11 mouse cellular contexts compared by ENCODE assay signal in genomic region chr2:52901300-52902013, GRCm38 (mm10). TPM values are rescaled to one million over a fixed set of nuclear protein-coding genes. Genes with fewer than 3 reads are reported as not detected.
A peak's percentile ranks its signal among the peaks of the same experiment; 100 is the strongest.
DNase-seq lines count a peak whose midpoint lies in the region; ATAC-seq lines count a peak whose summit lies in the region.
"Had no signal": no experiment of that assay in that cellular context is flagged by ENCODE, and none has a peak within 500 bp of the region (broad histone marks: within the 10 kb centered on the region; RNA-seq: fewer than 3 reads in every experiment).

No protein-coding gene starts in this region.

- no peak overlapping the region for H3K4me2 ChIP-seq in forebrain, embryonic 12.5 days
- no peak overlapping the region for H3K4me2 ChIP-seq in forebrain, embryonic 15.5 days (replicated peaks)

- no peak overlapping the region for H3K9ac ChIP-seq in forebrain, embryonic 12.5 days
- no peak overlapping the region for H3K9ac ChIP-seq in forebrain, embryonic 15.5 days (replicated peaks)

- 85% methylated on average over 6 of the region's 6 CpGs for WGBS in forebrain, embryonic 12.5 days
- 77% methylated on average over 6 of the region's 6 CpGs for WGBS in forebrain, embryonic 15.5 days

- peaks cover 16% of the 10 kb centered on the region for H3K4me1 ChIP-seq in forebrain, embryonic 12.5 days
- peaks cover 35% of the 10 kb centered on the region for H3K4me1 ChIP-seq in forebrain, embryonic 15.5 days

- H3K27ac ChIP-seq in forebrain, embryonic 12.5 days: no peak overlapping the region
- H3K27ac ChIP-seq in forebrain, embryonic 15.5 days (replicated peaks): no peak overlapping the region

- H3K4me3 ChIP-seq in forebrain, embryonic 12.5 days (replicated peaks): no peak overlapping the region
- no peak overlapping the region for H3K4me3 ChIP-seq in forebrain, embryonic 15.5 days

- peak; percentile 35 for DNase-seq in right cerebral cortex, adult 18-20 months
- no peak for DNase-seq in right cerebral cortex, postnatal 4 days
- peak; percentile 70 for DNase-seq in forelimb bud, embryonic 11.5 days (ENCODE audit: low read depth, low spot score)
- peak; percentile 28 for DNase-seq in telencephalon, adult 2 months (ENCODE audit: low read depth, low spot score)
- DNase-seq in spleen, adult 12 weeks (ENCODE audit: low spot score): no peak
- DNase-seq in urinary bladder, postnatal 14 days (ENCODE audit: low spot score): no peak
- DNase-seq: heart, adult 18-20 months; lung, postnatal 4 days had no signal

- ATAC-seq in forebrain, embryonic 12.5 days (ENCODE audit: low FRiP score): peak; percentile 52; the same call in 1 of the 2 replicates
- ATAC-seq in forebrain, embryonic 15.5 days (replicated peaks): no peak; the same call in 1 of the 2 replicates
- ATAC-seq: intestine, embryonic 16.5 days had no signal

- no peaks in the 10 kb centered on the region for H3K36me3 ChIP-seq in forebrain, embryonic 12.5 days (replicated peaks)
- H3K36me3 ChIP-seq in forebrain, embryonic 15.5 days: no peaks in the 10 kb centered on the region

- no peaks in the 10 kb centered on the region for H3K9me3 ChIP-seq in forebrain, embryonic 12.5 days
- H3K9me3 ChIP-seq in forebrain, embryonic 15.5 days: no peaks in the 10 kb centered on the region

- H3K27me3 ChIP-seq in forebrain, embryonic 12.5 days: no peaks in the 10 kb centered on the region
- H3K27me3 ChIP-seq in forebrain, embryonic 15.5 days: no peaks in the 10 kb centered on the region

RNA-seq across cellular contexts. Expression of gene Fmnl2, which starts 43.8 kb away (rescaled TPM):
- polyA plus RNA-seq in forebrain, embryonic 12.5 days (2016; fragmentation: Nextera tagmentation; extraction: Ambion mirVana): 13.9 and 14.6 TPM in 2 replicates
- 18.1 and 18.6 TPM in 2 replicates for polyA plus RNA-seq in forebrain, embryonic 15.5 days (2015; fragmentation: Nextera tagmentation; extraction: Ambion mirVana)

Comparison
In these comparisons a context has a peak if more than half of its experiments do, and no peak if none do; other contexts are left out.
1. DNase-seq: peak in right cerebral cortex, adult 18-20 months (single experiment), forelimb bud, embryonic 11.5 days (single experiment) and telencephalon, adult 2 months (single experiment); none in right cerebral cortex, postnatal 4 days (single experiment), spleen, adult 12 weeks (single experiment) and urinary bladder, postnatal 14 days (single experiment).